Mouse (Mus musculus) midbrain, embryonic 15.5 days (tissue): Measurements from ENCODE around the gene Mpv17. TPM values are rescaled to one million over a fixed set of nuclear protein-coding genes. Genes with fewer than 3 reads are reported as not detected.

Experiments
- ATAC-seq: fragments of 200-750 bp; cut with Nextera tagmentation; replicated peaks from 2 replicates; pipeline ENCODE4 v1.8.0; 2017; ENCODE audit warnings: moderate TSS enrichment
- H3K27ac ChIP-seq: fragments of 300-500 bp; sonication (generic); 2 replicates; pipeline ENCODE4 v1.5.1; 2015; ENCODE audit warnings: mild to moderate bottlenecking, inconsistent platforms
- H3K27me3 ChIP-seq: fragments of 300-500 bp; sonication (generic); replicated peaks from 2 replicates; pipeline ENCODE4 v1.6.1; 2015; ENCODE audit warnings: inconsistent platforms
- H3K36me3 ChIP-seq: fragments of 300-500 bp; sonication (generic); replicated peaks from 2 replicates; pipeline ENCODE4 v1.6.1; 2015; ENCODE audit warnings: inconsistent platforms
- H3K4me1 ChIP-seq: fragments of 300-500 bp; sonication (generic); 2 replicates; pipeline ENCODE4 v1.6.1; 2015; ENCODE audit warnings: inconsistent platforms
- H3K4me2 ChIP-seq: fragments of 300-500 bp; sonication (generic); 2 replicates; pipeline ENCODE4 v1.6.1; 2015; ENCODE audit warnings: inconsistent platforms, mild to moderate bottlenecking, moderate library complexity
- H3K4me3 ChIP-seq: fragments of 300-500 bp; sonication (generic); 2 replicates; pipeline ENCODE4 v1.5.1; 2015; ENCODE audit warnings: mild to moderate bottlenecking, inconsistent platforms
- H3K9ac ChIP-seq: fragments of 300-500 bp; sonication (generic); 2 replicates; pipeline ENCODE4 v1.6.1; 2015; ENCODE audit warnings: mild to moderate bottlenecking, inconsistent platforms
- H3K9me3 ChIP-seq: fragments of 300-500 bp; sonication (generic); 2 replicates; pipeline ENCODE4 v1.6.1; 2016; ENCODE audit warnings: inconsistent platforms
- WGBS: fragments of 180-500 bp; shearing (Covaris S2); methylation state at CpG from one replicate; pipeline ENCODE4 v1.1.7; 2015; ENCODE audit warnings: mixed read lengths; 5-methylcytosine and 5-hydroxymethylcytosine counted together
- polyA plus RNA-seq: library from polyadenylated mRNA; unstranded; fragments of >200 nt; fragmentation: Nextera tagmentation; extraction: Ambion mirVana; gene quantifications from 2 replicates; pipeline ENCODE4 v1.2.1, GENCODE M21; 2015

The Mpv17 gene
- polyA plus RNA-seq, result 51.5 and 57.8 TPM in 2 replicates

DNA sequence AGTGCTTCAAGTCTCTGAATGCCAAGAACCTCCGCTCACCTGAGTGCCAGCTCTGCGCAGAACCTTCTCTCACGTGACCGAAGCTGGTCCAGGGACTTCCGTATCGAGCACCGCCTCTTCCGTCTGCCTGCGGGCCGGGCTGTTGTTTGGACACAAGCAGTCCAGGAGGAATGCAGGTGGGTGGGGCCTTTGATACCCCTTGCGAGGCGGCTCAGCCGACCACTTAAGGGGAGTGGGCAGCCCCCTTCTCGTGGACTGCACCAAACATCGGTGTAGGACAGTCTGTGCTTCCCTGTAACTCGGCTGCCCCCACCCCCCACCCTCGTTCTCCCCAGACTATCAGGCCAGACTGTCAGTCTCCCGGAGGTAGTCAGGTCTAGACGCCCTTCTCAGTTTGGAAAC is at the start of gene Mpv17:
Mpv17 (minus strand) TSS at position 100 of the 402 bp plus-strand sequence.
- H3K9ac ChIP-seq, result peak within 1 kb of the TSS; percentile 68
- H3K36me3 ChIP-seq, result peaks cover 22% of the 10 kb centered on the region
- H3K27me3 ChIP-seq, result no peaks in the 10 kb centered on the region
- peak; percentile 97 for ATAC-seq
- no peaks in the 10 kb centered on the region for H3K9me3 ChIP-seq
- H3K4me1 ChIP-seq, result peaks cover 13% of the 10 kb centered on the region
- H3K4me2 ChIP-seq, result peak within 1 kb of the TSS; percentile 55
- H3K4me3 ChIP-seq, result peak within 1 kb of the TSS; percentile 74
- peak within 1 kb of the TSS; percentile 77 for H3K27ac ChIP-seq
- WGBS, result under 1% methylated on average over 19 of the region's 19 CpGs

DNA sequence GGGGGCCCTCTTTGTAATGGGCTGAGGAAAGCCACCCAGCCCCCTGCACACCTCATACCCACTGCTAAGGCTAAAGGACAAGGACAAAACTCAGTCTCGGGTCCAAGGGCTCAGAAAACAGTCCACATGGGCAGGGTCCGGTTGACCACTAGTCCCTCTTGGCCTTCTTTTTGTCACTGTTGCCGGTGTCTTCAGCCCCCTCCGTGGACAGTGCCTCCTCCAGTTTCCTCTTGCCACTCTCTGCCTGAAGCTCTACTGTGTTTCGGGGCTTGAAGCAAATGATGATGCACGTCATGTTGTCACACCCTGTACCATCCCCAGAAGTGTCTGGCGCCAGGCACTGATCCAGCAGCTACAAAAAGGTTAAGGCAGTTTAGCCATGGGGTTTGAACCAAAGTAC is 48.9 kb upstream of the Mpv17 start:
- Histone ChIP-seq H3K36me3 (peaks cover 65% of the 10 kb centered on the region), H3K9me3 (peaks cover 4% of the 10 kb centered on the region)

DNA sequence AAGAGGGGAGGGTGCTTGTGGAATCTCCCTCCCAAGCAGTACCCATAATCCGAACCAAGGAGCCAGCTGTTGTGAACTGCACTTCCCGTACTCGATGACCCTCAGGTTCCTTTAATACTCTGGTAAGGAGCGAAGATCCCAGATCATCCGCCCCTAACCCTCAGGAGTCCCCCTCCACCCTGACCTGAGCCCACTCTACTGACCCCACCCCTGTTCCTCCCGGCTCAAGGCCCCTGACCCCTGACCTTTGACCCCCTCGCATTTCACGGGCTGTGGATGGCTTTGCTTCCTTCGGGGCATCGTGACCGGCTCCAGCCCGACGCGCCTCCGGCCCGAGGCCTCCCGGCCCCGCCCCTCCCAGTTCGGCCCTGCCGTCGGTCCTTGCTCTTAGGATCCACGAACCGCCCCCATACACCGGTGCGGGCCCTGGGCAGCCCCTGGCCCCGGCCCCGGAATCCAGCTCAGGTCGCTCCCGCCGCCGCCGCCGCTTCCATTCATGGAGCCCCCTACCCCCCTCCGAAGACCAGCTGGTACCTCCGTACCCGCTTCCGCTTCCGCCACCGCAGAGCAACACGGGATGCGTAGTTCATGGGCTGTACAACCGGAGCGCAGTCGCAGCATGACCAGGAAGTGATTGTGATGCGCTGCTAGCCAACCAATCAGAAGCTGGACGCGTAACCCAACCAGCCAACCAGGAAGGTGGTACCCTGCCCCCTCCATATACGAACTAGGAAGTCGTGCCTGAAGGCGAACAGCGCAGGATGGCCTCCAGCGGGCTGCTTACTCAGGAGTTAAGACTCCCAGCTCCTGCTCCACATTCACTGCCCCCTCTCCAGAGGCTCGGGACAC is 47.9 kb upstream of the Mpv17 start, which contains the start of gene Zfp513:
Zfp513 (minus strand) TSS at position 562 of the 849 bp plus-strand sequence.
- Histone ChIP-seq H3K27ac (peak within 1 kb of the TSS; percentile 85), H3K4me1 (peaks cover 27% of the 10 kb centered on the region), H3K9me3 (peaks cover 4% of the 10 kb centered on the region), H3K9ac (peak within 1 kb of the TSS; percentile 92), H3K4me3 (peak within 1 kb of the TSS; percentile 92), H3K36me3 (peaks cover 70% of the 10 kb centered on the region), H3K27me3 (no peaks in the 10 kb centered on the region), H3K4me2 (peak within 1 kb of the TSS; percentile 64)
- under 1% methylated on average over 53 of the region's 53 CpGs for WGBS
- peak; percentile 97 for ATAC-seq

More for the DNA sequence above, 48.9 kb upstream of the Mpv17 start:
- Histone ChIP-seq H3K4me1 (peaks cover 27% of the 10 kb centered on the region), H3K9ac (no peak overlapping the region), H3K27ac (peak overlapping the region; percentile 81), H3K27me3 (no peaks in the 10 kb centered on the region), H3K4me3 (peak overlapping the region; percentile 92), H3K4me2 (peak overlapping the region; percentile 64)
- 83% methylated on average over 7 of the region's 7 CpGs for WGBS
- ATAC-seq, result no peak

DNA sequence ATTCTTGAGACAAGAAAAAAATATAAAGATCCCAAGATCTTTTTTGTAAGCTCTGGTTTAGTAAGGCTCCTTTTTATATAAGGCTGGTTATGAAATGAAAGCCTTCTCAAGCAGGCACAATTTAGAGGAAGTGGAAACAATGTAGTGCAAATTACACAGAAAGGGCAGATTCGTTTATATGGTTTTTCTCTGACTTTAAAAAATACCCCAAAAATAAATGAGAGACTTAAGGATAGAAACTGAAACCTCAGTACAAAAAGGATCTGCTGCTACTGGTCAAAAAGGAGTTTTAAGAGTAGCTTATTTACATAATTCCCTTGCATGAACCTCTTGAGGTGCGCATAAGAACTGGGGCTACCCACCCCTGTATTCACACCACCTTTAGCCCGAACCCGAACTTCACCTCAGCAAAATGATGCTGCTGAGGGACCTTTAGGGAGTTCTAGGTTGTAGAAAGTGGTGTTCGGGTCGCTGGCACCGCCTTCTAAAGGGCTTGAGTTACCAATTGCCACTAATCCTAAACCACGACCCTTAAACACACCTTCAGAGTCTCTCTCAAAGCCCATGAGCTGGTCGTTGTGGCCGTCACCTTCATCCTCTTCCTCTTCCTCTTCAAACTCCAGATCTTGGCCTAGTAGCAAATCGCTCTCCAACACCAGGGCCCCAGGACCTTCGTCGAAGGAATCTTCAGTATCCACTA is 47.1 kb upstream of the Mpv17 start:
- Histone ChIP-seq H3K4me1 (peaks cover 27% of the 10 kb centered on the region), H3K9me3 (peaks cover 4% of the 10 kb centered on the region), H3K4me3 (peak overlapping the region; percentile 92), H3K36me3 (peaks cover 71% of the 10 kb centered on the region), H3K27ac (peak overlapping the region; percentile 85), H3K9ac (peak overlapping the region; percentile 92), H3K4me2 (peak overlapping the region; percentile 64), H3K27me3 (no peaks in the 10 kb centered on the region)
- WGBS, result 19% methylated on average over 13 of the region's 13 CpGs
- ATAC-seq, result no peak

DNA sequence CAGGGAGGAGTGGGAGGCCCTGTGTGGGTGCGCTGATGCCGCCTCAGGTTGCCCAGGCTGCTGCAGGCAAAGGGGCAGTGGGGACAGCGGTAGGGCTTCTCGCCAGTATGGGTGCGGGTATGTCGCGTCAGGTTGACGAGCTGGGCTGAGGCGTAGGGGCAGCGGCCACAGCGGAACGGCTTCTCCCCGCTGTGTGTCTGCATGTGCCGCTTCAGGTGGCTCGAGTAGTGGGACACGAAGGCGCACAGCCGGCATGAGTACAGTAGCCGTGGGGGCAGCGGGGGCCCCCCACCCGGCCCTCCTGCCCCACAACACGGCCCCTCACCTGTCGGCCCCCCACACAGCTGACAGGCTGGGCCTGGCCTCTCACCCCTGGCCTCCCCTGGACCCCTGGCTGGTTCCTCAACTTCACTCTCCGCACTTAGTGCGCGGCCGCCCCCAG is 46.3 kb upstream of the Mpv17 start:
- no peak overlapping the region for H3K9ac ChIP-seq
- WGBS, result 92% methylated on average over 27 of the region's 27 CpGs
- no peak overlapping the region for H3K27ac ChIP-seq
- 0 out of 2 replicates have a peak overlapping the region, but pooled peaks have one; percentile 4 for H3K4me3 ChIP-seq
- ATAC-seq, result no peak
- no peaks in the 10 kb centered on the region for H3K27me3 ChIP-seq
- peaks cover 4% of the 10 kb centered on the region for H3K9me3 ChIP-seq
- peaks cover 74% of the 10 kb centered on the region for H3K36me3 ChIP-seq
- H3K4me2 ChIP-seq, result peak overlapping the region; percentile 64
- H3K4me1 ChIP-seq, result peaks cover 27% of the 10 kb centered on the region

DNA sequence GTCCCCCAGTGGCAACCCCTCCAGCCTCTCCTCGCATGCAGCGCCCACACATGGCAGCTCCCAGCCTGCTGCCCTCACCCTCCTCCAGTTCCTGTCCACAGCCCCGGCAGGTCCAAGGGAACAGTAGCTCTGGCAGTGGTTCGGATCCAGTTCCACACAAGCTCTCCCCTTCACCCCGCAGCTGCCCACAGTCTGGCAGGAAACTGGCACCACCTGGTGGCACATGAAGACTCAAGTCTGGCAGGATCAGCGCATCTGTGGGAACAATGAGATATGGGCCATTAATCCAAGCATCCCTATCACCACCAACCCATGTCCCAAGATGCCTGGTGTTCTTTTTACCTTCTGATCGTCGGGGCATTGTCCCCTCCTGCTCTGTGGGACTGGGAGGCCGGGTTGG is 45.8 kb upstream of the Mpv17 start:
- 85% methylated on average over 9 of the region's 9 CpGs for WGBS
- no peak overlapping the region for H3K27ac ChIP-seq
- no peak overlapping the region for H3K4me2 ChIP-seq
- peaks cover 4% of the 10 kb centered on the region for H3K9me3 ChIP-seq
- ATAC-seq, result no peak
- peaks cover 27% of the 10 kb centered on the region for H3K4me1 ChIP-seq
- H3K9ac ChIP-seq, result no peak overlapping the region
- no peaks in the 10 kb centered on the region for H3K27me3 ChIP-seq
- peaks cover 73% of the 10 kb centered on the region for H3K36me3 ChIP-seq
- H3K4me3 ChIP-seq, result 0 out of 2 replicates have a peak overlapping the region, but pooled peaks have one; percentile 4

DNA sequence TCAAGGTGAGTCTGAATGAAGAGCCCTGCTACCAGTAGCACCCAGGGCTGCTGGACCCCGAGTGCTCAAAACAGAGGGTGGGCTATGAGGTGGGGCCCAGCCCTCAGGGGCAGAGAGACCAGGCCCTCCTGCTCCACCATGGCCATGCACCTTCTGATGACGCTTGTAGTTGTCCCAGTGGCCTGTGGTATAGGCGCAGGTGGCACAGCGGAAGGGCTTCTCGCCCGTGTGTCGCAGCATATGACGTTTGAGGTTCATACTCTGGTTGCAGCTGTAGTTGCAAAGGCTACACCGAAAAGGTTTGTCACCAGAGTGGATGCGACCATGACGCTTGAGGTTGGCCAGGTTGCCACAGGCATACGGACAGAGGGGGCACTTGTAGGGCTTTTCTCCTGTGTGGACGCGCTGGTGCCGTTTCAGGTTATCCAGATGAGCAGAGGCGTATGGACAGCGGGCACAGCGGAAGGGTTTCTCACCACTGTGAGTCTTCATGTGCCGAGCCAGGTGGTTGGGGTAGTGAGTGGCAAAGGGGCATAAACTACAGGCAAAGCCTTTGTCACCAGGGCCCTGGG is 45.4 kb upstream of the Mpv17 start:
- ATAC-seq, result no peak
- Histone ChIP-seq H3K4me2 (no peak overlapping the region), H3K27me3 (no peaks in the 10 kb centered on the region), H3K9me3 (peaks cover 4% of the 10 kb centered on the region), H3K27ac (no peak overlapping the region), H3K9ac (no peak overlapping the region), H3K4me1 (peaks cover 30% of the 10 kb centered on the region), H3K4me3 (no peak overlapping the region), H3K36me3 (peaks cover 72% of the 10 kb centered on the region)
- 94% methylated on average over 19 of the region's 19 CpGs for WGBS

DNA sequence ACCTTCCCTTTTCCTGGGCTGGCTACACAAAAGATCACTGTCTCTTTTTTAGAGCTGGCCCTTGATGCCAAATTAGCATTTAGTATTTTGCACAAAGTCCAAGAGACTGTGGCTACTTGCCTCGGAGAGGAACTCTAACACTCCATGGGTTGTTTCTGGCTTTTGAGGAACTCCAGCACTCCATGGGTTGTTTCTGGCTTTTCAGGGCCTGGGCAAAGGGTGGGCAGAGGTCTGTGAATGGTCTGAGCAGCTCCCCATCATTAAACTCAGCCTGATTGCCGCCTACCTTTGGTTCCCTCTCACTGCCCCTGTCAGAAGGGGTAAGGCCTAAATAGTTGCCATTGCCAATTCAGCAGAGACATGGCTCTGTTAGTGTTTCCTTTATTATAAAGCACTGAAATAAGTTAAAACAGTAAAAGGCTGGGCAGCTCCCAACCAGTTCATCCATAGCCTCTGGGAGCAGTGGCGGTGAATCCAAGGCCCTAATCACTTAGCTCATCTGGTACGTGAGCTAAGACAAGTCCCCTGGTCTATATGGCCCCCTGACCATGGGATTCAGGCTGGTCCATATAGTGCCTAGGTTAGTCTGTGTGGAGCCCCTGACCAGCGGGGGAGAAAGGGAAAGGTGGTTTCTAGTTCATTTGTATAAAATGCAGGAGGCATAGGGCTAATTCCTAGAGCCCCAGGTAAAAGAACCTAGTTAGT is 44.7 kb upstream of the Mpv17 start:
- H3K4me1 ChIP-seq, result peaks cover 37% of the 10 kb centered on the region
- no peak overlapping the region for H3K9ac ChIP-seq
- no peak overlapping the region for H3K27ac ChIP-seq
- H3K4me3 ChIP-seq, result no peak overlapping the region
- no peak overlapping the region for H3K4me2 ChIP-seq
- H3K9me3 ChIP-seq, result peaks cover 4% of the 10 kb centered on the region
- 82% methylated on average over 5 of the region's 5 CpGs for WGBS
- H3K36me3 ChIP-seq, result peaks cover 66% of the 10 kb centered on the region
- ATAC-seq, result no peak
- no peaks in the 10 kb centered on the region for H3K27me3 ChIP-seq

DNA sequence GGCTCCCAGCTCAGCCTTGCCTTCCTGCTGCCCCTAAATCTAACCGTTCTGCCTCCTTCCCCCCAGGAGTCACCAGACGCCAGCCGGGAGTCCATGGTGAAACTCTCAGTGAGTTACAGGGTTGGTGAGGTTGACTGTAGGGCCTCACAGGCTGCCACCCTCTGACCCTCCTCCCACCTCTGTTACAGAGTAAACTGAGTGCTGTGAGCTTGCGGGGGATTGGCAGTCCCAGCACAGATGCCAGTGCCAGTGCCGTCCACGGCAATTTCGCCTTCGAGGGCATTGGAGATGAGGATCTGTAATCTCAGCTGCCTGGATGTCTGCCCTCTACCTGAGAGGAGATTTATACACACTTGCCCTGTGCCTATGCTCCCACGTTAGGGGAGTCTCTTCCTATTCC is 44.1 kb upstream of the Mpv17 start:
- no peak overlapping the region for H3K27ac ChIP-seq
- H3K27me3 ChIP-seq, result no peaks in the 10 kb centered on the region
- H3K9ac ChIP-seq, result no peak overlapping the region
- no peak for ATAC-seq
- peaks cover 38% of the 10 kb centered on the region for H3K4me1 ChIP-seq
- H3K36me3 ChIP-seq, result peaks cover 60% of the 10 kb centered on the region
- H3K4me3 ChIP-seq, result no peak overlapping the region
- peaks cover 4% of the 10 kb centered on the region for H3K9me3 ChIP-seq
- WGBS, result 89% methylated on average over 9 of the region's 9 CpGs
- H3K4me2 ChIP-seq, result no peak overlapping the region

DNA sequence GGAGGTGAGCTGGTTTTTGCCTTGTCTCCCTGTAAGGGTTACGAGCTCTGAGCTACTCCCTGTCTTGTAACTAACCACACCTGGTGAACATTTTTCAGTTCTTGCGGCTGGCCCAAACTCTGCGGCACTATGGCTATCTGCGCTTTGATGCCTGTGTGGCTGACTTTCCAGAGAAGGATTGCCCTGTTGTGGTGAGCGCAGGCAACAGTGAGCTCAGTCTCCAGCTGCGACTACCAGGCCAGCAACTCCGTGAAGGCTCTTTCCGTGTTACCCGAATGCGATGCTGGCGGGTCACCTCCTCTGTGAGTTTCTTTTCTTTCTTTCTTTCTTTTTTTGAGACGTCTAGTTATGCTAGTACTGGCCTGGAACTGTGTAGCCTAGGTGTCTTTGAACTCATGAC is 43.0 kb upstream of the Mpv17 start:
- ATAC-seq, result no peak
- Histone ChIP-seq H3K27me3 (no peaks in the 10 kb centered on the region), H3K4me3 (no peak overlapping the region), H3K9ac (no peak overlapping the region), H3K4me1 (peaks cover 34% of the 10 kb centered on the region), H3K36me3 (peaks cover 55% of the 10 kb centered on the region), H3K4me2 (no peak overlapping the region), H3K9me3 (peaks cover 4% of the 10 kb centered on the region), H3K27ac (no peak overlapping the region)
- WGBS, result 93% methylated on average over 12 of the region's 12 CpGs

DNA sequence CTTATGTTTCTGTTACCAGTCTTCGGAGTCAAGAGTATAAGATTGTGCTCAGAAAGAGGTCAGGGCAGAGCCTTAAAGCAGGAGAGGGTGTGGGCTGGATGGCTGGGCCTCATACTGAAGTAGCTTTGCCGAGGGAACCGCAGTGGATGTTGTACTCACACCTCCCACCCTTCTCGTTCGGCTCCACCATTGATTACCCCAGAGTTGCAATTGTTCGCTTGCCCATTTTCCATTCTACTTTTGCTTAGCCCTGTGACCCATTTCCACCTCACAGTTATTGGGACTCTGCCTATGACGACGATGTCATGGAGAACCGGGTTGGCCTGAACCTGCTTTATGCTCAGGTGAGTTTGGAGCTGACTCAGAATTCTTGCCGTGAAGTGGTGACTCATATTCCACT is 42.2 kb upstream of the Mpv17 start:
- no peaks in the 10 kb centered on the region for H3K27me3 ChIP-seq
- H3K4me2 ChIP-seq, result no peak overlapping the region
- no peak overlapping the region for H3K4me3 ChIP-seq
- peaks cover 56% of the 10 kb centered on the region for H3K36me3 ChIP-seq
- H3K4me1 ChIP-seq, result peaks cover 38% of the 10 kb centered on the region
- peaks cover 4% of the 10 kb centered on the region for H3K9me3 ChIP-seq
- no peak overlapping the region for H3K9ac ChIP-seq
- H3K27ac ChIP-seq, result no peak overlapping the region
- WGBS, result 95% methylated on average over 10 of the region's 10 CpGs
- ATAC-seq, result no peak
